Mouse (Mus musculus) telencephalon, adult 2 months (tissue): Measurements from ENCODE around the gene Dhx34.
"Not testable (repeated sequence)": the region's sequence is repeated elsewhere in the genome, so short reads cannot be mapped to it uniquely, and the experiment has no call there.

Experiments
- DNase-seq: peaks from one replicate; pipeline ENCODE4 v3.0.0-alpha.2; 2011; ENCODE audit warnings: low read depth, low spot score

Gene Dhx34

GRCm38 (mm10) chr7:16221582-16222272 is at the start of gene Dhx34:
Gene Dhx34, minus strand, starts transcription at chr7:16222037.
- DNase-seq: peak; percentile 94

DNA sequence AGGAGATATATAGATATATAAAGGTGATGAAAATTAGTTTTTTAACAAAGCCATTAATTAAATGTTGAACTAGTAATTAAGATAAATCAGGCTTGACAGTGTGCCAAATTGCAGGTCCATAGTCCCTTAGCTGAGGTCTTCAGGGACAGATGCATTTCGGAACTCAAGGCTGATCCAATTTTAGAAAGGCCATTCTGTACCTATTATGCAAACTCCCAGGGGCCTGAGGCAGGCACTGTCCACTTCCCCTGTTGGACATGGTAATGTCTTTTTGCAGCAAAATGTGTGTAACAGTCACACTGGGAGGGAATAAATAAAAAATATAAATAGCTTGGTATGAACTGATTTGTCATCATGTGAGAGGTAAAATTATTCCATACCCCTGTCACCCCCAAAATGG is 49.3 kb upstream of the Dhx34 start:
- no peak for DNase-seq

DNA sequence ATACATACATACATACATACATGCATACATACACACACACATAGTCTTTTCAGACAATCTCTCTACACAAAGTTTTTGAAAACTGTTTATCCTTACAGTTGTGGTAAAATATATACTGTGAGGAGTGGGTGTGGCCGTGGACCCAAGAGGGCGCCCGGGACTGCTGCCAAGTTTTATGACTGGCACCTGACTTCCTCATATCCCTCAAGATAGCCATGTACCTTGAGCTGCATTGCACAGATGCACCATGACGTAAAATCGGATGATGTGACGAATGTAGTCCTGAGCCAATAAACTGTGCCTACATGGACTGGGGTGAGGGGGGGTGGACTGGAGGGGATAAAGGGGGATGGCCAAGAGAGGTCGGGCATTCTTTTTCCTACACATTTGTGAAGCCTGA is 44.8 kb upstream of the Dhx34 start:
- not testable (repeated sequence) for DNase-seq

- no peak for DNase-seq
These were observed 44.0 kb upstream of the Dhx34 start for GRCm38 (mm10) chr7:16265856-16266255.

DNA sequence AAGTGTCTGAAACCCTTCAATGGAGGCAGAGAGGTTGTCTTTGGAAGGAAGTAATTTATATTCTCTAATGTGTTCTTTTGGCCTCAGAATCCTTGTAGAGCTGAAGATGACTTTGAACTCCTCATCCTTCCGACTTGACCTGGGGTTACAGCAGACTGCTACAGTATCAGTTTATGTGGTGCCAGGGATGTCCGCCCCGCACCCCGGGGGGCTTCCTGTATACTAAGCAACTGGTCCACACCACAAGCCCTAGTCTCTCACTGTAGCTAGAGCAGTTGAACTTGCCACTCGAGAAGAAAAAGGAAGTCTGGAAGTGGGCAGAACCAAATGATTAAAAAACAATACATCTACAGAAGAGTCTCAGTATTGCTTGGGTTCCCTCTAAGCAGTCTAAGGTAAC is 42.0 kb upstream of the Dhx34 start:
- no peak for DNase-seq

DNA sequence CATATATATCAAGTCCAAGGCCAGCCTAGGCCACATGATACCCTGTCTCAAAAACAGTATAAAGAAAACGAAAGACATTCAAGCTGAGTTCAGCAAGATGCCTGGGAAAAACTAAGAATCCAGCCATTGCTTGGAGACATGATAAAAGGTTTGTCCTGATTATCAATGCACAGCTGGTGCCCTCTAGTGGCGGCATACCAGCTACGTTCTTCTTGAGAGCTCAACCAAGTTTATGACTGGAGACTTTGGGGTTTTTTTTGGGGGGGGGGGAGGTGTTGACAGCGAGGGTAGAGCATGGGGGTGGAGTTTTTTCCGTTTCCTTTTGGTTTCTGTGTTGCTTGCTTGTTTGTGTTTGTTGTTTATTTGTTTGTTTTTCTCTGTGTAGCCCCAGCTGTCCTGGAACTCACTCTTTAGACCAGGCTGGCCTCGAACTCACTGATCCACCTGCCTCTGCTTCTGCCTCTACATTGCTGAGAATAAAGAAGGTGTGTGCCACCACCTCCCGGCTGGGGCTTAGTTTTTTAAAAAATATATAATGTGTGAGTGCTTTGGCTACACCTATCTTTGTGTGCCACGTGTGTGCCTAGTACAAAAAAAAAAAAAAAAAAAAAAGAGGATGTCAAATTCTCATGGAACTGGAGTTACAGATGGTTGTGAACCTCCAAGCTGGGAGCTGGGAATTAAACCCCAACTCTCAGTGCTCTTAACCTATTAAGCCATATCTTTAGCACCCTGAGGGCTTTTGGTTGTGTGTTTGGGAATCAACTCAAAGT is 41.4 kb upstream of the Dhx34 start:
- DNase-seq: no peak

DNA sequence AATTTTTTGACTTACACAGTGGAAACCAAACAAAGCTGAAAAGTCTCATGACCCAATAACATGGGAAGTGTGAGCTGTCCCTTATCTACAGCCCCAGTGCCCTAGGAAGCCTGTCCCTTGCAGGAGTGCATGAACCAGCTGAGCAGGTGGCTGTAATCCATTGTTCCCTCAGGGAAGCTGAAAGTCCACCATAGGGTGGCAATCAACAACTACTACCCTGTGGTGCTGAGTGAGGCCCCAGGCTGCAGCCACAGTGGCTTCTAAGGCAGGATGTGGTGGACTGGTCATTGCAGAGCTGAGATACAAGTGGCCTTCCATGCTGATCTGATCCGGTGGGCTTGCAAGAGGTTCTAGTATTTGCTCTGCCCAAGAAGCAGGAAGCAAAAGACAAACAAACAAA is 39.3 kb upstream of the Dhx34 start:
- DNase-seq: no peak

- no peak for DNase-seq
These were observed 37.3 kb upstream of the Dhx34 start, which contains the start of gene C5ar1 for GRCm38 (mm10) chr7:16259110-16259590. Gene C5ar1, minus strand, starts transcription at chr7:16259540.

- no peak for DNase-seq
These were observed 36.0 kb upstream of the Dhx34 start for GRCm38 (mm10) chr7:16257830-16258229.

DNA sequence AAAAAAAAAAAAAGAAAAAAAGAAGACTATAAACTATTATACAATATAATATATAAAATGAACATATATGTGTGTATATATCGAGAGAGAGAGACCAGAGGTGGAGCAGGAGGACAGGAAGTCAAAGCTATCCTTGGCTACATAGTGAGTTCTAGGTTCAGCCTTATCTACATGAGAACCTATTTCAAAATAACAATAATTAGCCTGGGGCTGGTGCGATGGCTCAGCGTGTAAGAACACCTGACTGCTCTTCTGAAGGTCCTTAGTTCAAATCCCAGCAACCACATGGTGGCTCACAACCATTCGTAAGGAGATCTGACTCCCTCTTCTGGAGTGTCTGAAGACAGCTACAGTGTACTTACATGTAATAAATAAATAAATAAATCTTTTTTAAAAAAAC is 34.1 kb upstream of the Dhx34 start:
- DNase-seq: not testable (repeated sequence)

- DNase-seq: no peak
These were observed 32.4 kb upstream of the Dhx34 start for GRCm38 (mm10) chr7:16254195-16254594.

- DNase-seq: no peak
These were observed 28.9 kb upstream of the Dhx34 start for GRCm38 (mm10) chr7:16250687-16251086.

DNA sequence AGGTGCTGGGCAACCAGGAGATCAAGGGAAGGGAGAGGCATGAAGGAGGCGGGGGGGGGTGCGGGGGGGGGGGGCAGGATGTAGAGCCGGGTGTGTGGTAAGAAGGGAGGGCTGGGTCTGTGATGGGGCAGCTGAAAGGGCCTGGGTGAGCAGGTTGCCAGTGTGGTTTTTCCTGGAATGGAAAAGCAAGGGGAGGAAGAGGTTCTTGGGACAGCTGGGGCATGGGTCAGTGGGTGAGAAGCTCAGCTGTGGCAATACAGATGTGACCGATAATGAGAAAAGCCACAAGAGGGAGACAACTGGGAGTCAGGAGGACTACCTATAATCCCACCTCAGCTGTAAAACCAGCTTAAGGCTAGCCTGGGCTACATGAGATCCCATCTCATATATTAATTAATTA is 24.1 kb upstream of the Dhx34 start:
- no peak for DNase-seq

- DNase-seq: no peak
These were observed 22.2 kb upstream of the Dhx34 start, which contains the start of gene C5ar2 for GRCm38 (mm10) chr7:16244067-16244466. Gene C5ar2, minus strand, starts transcription at chr7:16244154.

DNA sequence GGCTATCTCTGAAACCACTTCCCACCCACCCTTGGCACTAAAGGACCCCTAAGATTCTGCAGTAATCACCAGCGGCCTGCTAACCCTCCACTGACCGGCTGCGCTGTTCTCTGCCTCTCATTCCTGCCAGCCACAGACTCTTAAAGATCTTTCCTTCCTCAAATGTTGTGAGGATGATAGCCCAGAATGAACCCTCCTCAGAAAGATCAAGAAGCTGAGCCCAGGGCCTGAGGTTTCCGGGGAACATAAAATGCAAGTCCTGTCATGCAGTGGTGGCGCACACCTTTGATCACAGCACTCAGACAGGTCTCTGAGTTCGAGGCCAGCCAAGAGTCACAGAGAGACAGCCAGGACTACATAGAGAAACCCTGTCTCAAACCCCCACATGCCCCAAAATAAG is 20.4 kb upstream of the Dhx34 start:
- no peak for DNase-seq

DNA sequence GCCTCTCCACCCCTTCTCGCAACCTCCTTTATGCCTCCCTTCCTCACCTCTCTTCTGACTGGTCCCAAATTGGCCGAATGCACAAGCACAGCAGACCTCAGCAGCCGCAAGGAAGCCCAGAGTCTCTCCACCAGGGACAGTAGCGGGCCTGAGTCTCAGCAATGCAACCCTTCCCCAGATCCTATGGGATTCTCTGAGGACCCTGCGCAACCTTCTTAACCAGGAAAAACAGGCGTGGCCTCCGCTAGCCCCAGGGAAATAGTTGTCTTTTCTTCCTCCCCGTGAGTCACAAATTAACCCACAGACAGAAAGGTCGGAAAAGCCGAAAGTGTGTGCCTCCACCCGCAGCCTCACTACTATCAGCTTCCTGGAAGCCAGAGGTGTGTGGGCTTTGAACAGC is 19.9 kb upstream of the Dhx34 start:
- no peak for DNase-seq

DNA sequence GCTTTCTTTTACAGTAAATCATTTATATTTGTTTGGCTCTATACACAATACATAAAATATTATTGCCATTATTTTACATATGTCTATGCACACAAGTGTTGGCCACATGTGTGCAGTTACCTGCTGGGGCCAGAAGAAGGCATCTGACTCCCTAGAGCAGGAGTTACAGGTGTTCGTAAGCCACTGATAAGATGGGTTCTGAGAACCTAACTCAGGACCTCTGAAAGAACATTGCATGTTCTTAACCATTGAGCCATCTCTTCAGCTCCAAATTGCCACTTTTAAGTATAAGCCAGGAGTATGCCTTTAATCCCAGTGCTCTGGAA is 19.1 kb upstream of the Dhx34 start:
- DNase-seq: no peak

DNA sequence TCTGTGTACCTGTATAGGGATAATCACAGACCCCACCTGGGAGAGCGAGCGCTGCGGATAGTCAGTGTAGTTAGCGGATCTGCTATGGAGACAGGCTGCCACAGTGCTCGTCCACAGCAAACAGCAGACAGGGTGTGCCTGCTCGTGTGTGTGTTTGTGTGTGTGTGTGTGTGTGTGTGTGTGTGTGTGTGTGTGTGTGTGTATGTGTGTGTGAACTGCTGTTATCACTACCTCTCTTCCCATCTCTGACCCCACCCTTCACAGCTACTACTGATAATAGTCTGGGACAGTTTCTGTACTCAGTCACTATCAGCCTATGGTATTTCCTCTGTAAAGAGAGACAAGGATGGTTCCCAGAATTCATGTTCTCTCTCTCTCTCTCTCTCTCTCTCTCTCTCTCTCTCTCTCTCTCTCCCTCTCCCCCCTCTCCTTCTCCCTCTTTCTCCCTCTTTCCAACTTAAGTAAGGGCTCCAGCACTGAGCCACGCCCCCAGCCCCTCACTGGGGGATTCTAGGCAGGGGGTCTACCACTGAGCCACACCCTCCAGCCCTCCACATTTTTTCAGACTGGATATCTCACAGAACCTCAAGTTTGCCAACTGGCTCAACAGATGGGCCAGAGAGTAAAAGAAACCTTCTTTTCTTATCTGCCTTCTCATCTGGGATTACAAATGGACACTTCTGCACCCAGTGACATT is 18.6 kb upstream of the Dhx34 start:
- DNase-seq: no peak

- no peak for DNase-seq
These were observed 17.7 kb upstream of the Dhx34 start for GRCm38 (mm10) chr7:16239554-16239997.

- DNase-seq: no peak
These were observed 8.0 kb upstream of the Dhx34 start for GRCm38 (mm10) chr7:16229869-16230268.

DNA sequence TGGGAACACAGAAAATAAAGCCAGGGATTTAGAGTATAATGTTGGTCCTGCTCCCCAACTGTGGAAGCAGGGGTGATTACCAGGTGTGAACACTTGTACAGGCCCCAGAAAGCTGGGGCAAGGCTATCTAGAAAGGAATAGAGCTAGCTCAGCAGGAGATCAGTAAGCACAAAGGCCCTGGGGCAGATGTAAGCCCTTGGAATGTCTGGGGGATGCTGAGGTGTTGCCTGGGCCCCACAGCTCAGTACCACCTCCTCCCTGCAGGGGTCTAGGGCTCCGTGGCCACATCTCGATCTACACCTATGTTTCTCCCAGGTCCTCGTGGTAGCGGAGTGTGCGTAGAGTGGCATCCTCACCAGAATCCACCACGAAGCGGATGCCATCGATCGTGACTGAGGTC is 7.9 kb downstream of the Dhx34 start:
- no peak for DNase-seq

DNA sequence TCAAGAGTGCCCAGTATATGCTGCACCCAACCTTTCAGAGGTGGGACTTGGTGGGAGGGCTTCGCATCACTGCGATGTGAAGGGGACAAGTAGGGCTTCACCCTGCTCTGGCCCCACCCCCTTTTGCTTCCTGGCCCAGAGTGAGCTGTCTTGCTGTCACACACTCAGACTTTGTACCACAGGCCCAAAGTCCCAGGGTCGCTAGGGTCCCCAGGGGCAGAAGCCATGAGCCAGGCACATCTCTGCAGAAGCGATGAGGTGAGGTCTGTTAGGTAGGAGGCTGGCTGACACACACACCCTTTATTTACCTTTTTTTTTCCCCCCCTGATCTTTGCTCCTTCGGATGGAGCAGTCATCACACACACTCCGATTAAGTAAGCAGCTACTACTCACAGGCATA is 8.6 kb downstream of the Dhx34 start:
- no peak for DNase-seq
